Mouse (Mus musculus): ENCODE measurements around the gene Gpr142.

Gpr142 gene

GRCm38 (mm10) chr11:114844464-114845220 is 45.9 kb downstream of the Gpr142 start:
- DNase-seq (ENCODE audit: low read depth) = no peak

GRCm38 (mm10) chr11:114846336-114846735 is 47.6 kb downstream of the Gpr142 start:
- no peak for DNase-seq (ENCODE audit: low read depth)

GRCm38 (mm10) chr11:114847008-114847407 is 48.3 kb downstream of the Gpr142 start:
- no peak for DNase-seq (ENCODE audit: low read depth)

GRCm38 (mm10) chr11:114849572-114849971 is 50.8 kb downstream of the Gpr142 start:
- DNase-seq (ENCODE audit: low read depth) = no peak

GRCm38 (mm10) chr11:114850066-114850451 is 51.3 kb downstream of the Gpr142 start:
- DNase-seq (ENCODE audit: low read depth) = no peak

- DNase-seq (ENCODE audit: low read depth) = no peak
Measured at GRCm38 (mm10) chr11:114850452-114851268, 51.9 kb downstream of the Gpr142 start, which contains the start of gene Gprc5c. Gene Gprc5c, plus strand, starts transcription at chr11:114851152.

GRCm38 (mm10) chr11:114851269-114851607 is 52.5 kb downstream of the Gpr142 start:
- no peak for DNase-seq (ENCODE audit: low read depth)

- DNase-seq (ENCODE audit: low read depth) = no peak
Measured at GRCm38 (mm10) chr11:114851608-114852310, 53.0 kb downstream of the Gpr142 start.

- DNase-seq (ENCODE audit: low read depth) = no peak
Measured at GRCm38 (mm10) chr11:114852311-114853173, 53.8 kb downstream of the Gpr142 start.

- no peak for DNase-seq (ENCODE audit: low read depth)
Measured at GRCm38 (mm10) chr11:114853174-114853838, 54.6 kb downstream of the Gpr142 start.

GRCm38 (mm10) chr11:114854581-114854980 is 55.9 kb downstream of the Gpr142 start:
- no peak for DNase-seq (ENCODE audit: low read depth)

GRCm38 (mm10) chr11:114856125-114856524 is 57.4 kb downstream of the Gpr142 start:
- DNase-seq (ENCODE audit: low read depth) = no peak

All from NIH3T3 (cell line).